Mouse (Mus musculus) right cerebral cortex, postnatal 36 days (tissue): ENCODE data around the gene Ift20.
"Not testable (repeated sequence)": the region's sequence is repeated elsewhere in the genome, so short reads cannot be mapped to it uniquely, and the experiment has no call there.

Source experiments
- DNase-seq, 2 experiments: peaks; one replicate each; pipeline ENCODE4 v3.0.0; 2022; ENCODE audit warnings: low spot score in 2 of 2, mixed read lengths in 1 of 2

Ift20 gene

GRCm38 (mm10) chr11:78522481-78522997 lies 13.6 kb upstream of the Ift20 start:
- DNase-seq: no peak

GRCm38 (mm10) chr11:78523241-78523955 lies 12.8 kb upstream of the Ift20 start:
- no peak for DNase-seq

GRCm38 (mm10) chr11:78524838-78525237 lies 11.3 kb upstream of the Ift20 start:
- no peak for DNase-seq

- no peak for DNase-seq
Measured at GRCm38 (mm10) chr11:78528714-78529113, 7.4 kb upstream of the Ift20 start.

- no peak for DNase-seq
Measured at GRCm38 (mm10) chr11:78530001-78530400, 6.2 kb upstream of the Ift20 start.

- DNase-seq: no peak
Measured at GRCm38 (mm10) chr11:78531046-78531445, 5.1 kb upstream of the Ift20 start.

GRCm38 (mm10) chr11:78531515-78531914 lies 4.6 kb upstream of the Ift20 start:
- DNase-seq: not testable (repeated sequence)

- no peak for DNase-seq
Measured at GRCm38 (mm10) chr11:78534516-78534915, 1.6 kb upstream of the Ift20 start.

GRCm38 (mm10) chr11:78535376-78536079 lies 633 bp upstream of the Ift20 start:
- no peak for DNase-seq

GRCm38 (mm10) chr11:78536690-78537084 lies 526 bp downstream of the Ift20 start:
- no peak for DNase-seq

- no peak for DNase-seq
Measured at GRCm38 (mm10) chr11:78540358-78540757, 4.2 kb downstream of the Ift20 start.

- DNase-seq: no peak
Measured at GRCm38 (mm10) chr11:78544449-78545111, 8.4 kb downstream of the Ift20 start.

- no peak for DNase-seq
Measured at GRCm38 (mm10) chr11:78545181-78545580, 9.0 kb downstream of the Ift20 start.

- no peak for DNase-seq
Measured at GRCm38 (mm10) chr11:78547718-78548460, 11.7 kb downstream of the Ift20 start.

- no peak for DNase-seq
Measured at GRCm38 (mm10) chr11:78549491-78549987, 13.4 kb downstream of the Ift20 start.

GRCm38 (mm10) chr11:78550168-78551058 lies 14.3 kb downstream of the Ift20 start, which contains the start of gene Tmem97:
Gene Tmem97, minus strand, starts transcription at chr11:78550777.
- peak; percentile 97 to 98 for DNase-seq

- DNase-seq: no peak
Measured at GRCm38 (mm10) chr11:78551059-78551398, 14.9 kb downstream of the Ift20 start.

GRCm38 (mm10) chr11:78555623-78556022 lies 19.5 kb downstream of the Ift20 start:
- DNase-seq: no peak

- DNase-seq: no peak
Measured at GRCm38 (mm10) chr11:78556070-78556469, 19.9 kb downstream of the Ift20 start.

- DNase-seq: no peak
Measured at GRCm38 (mm10) chr11:78557241-78557640, 21.1 kb downstream of the Ift20 start.

GRCm38 (mm10) chr11:78560447-78560846 lies 24.3 kb downstream of the Ift20 start:
- DNase-seq: peak; percentile 70 to 71
